Mouse (Mus musculus): Measurements from ENCODE around the gene Lmna. TPM values are rescaled to one million over a fixed set of nuclear protein-coding genes. Genes with fewer than 3 reads are reported as not detected.
A peak's percentile ranks its signal among the peaks of the same experiment; 100 is the strongest.

Lmna gene
- total RNA-seq, 2 experiments from 2014 or later = 35.3 to 37.7 TPM

- intact Hi-C loops (cut with DNase I) = no loop called here
Measured at GRCm38 (mm10) chr3:88453986-88454385, 55.8 kb downstream of the Lmna start.

GRCm38 (mm10) chr3:88453369-88453768, 56.4 kb downstream of the Lmna start:
- intact Hi-C loops (cut with DNase I) = no loop called here
- DNase-seq = no peak

More at GRCm38 (mm10) chr3:88453986-88454385, 55.8 kb downstream of the Lmna start:
- no peak for DNase-seq

- peak; percentile 37 for DNase-seq
- intact Hi-C loops (cut with DNase I) = no loop called here
Measured at GRCm38 (mm10) chr3:88452716-88453115, 57.0 kb downstream of the Lmna start.

GRCm38 (mm10) chr3:88452246-88452645, 57.5 kb downstream of the Lmna start:
- intact Hi-C loops (cut with DNase I) = no loop called here

GRCm38 (mm10) chr3:88450379-88451131, 59.2 kb downstream of the Lmna start:
- intact Hi-C loops (cut with DNase I) = no loop called here
- DNase-seq = peak; percentile 48

More at GRCm38 (mm10) chr3:88452246-88452645, 57.5 kb downstream of the Lmna start:
- no peak for DNase-seq

GRCm38 (mm10) chr3:88449395-88450023, 60.2 kb downstream of the Lmna start:
- peak; percentile 65 for DNase-seq
- intact Hi-C loops (cut with DNase I) = no loop called here

- no peak for DNase-seq
- intact Hi-C loops (cut with DNase I) = no loop called here
Measured at GRCm38 (mm10) chr3:88448443-88448842, 61.3 kb downstream of the Lmna start.

GRCm38 (mm10) chr3:88447676-88448183, 62.0 kb downstream of the Lmna start:
- no peak for DNase-seq
- intact Hi-C loops (cut with DNase I) = no loop called here

- intact Hi-C loops (cut with DNase I) = no loop called here
- no peak for DNase-seq
Measured at GRCm38 (mm10) chr3:88446471-88447123, 63.2 kb downstream of the Lmna start.

GRCm38 (mm10) chr3:88442888-88443287, 66.9 kb downstream of the Lmna start:
- intact Hi-C loops (cut with DNase I) = no loop called here

GRCm38 (mm10) chr3:88442488-88442887, 67.3 kb downstream of the Lmna start:
- intact Hi-C loops (cut with DNase I) = no loop called here

More at GRCm38 (mm10) chr3:88442888-88443287, 66.9 kb downstream of the Lmna start:
- no peak for DNase-seq

GRCm38 (mm10) chr3:88440500-88441381, 69.0 kb downstream of the Lmna start:
- intact Hi-C loops (cut with DNase I) = no loop called here
- peak; percentile 57 for DNase-seq

More at GRCm38 (mm10) chr3:88442488-88442887, 67.3 kb downstream of the Lmna start:
- DNase-seq = no peak

- no peak for DNase-seq
- intact Hi-C loops (cut with DNase I) = no loop called here
Measured at GRCm38 (mm10) chr3:88439582-88439981, 70.2 kb downstream of the Lmna start.

- intact Hi-C loops (cut with DNase I) = no loop called here
Measured at GRCm38 (mm10) chr3:88437454-88437853, 72.3 kb downstream of the Lmna start.

GRCm38 (mm10) chr3:88436395-88437201, 73.2 kb downstream of the Lmna start:
- intact Hi-C loops (cut with DNase I) = no loop called here
- DNase-seq = peak; percentile 69

More at GRCm38 (mm10) chr3:88437454-88437853, 72.3 kb downstream of the Lmna start:
- DNase-seq = no peak

- intact Hi-C loops (cut with DNase I) = no loop called here
- no peak for DNase-seq
Measured at GRCm38 (mm10) chr3:88435515-88435914, 74.2 kb downstream of the Lmna start.
